Mouse (Mus musculus): ENCODE data around the gene Usp21. TPM values are rescaled to one million over a fixed set of nuclear protein-coding genes. Genes with fewer than 3 reads are reported as not detected.

Gene Usp21
- total RNA-seq, 2 experiments from 2014 or later: 37.1 to 44.3 TPM

GRCm38 (mm10) chr1:171284491-171284890, 3.3 kb downstream of the Usp21 start:
- DNase-seq: no peak

GRCm38 (mm10) chr1:171283188-171284160, 4.3 kb downstream of the Usp21 start:
- DNase-seq: no peak

- no peak for DNase-seq
Observed at GRCm38 (mm10) chr1:171282086-171282805, 5.5 kb downstream of the Usp21 start.

GRCm38 (mm10) chr1:171281528-171281923, 6.3 kb downstream of the Usp21 start:
- DNase-seq: peak; percentile 87 to 90

- DNase-seq: peak; percentile 90 to 91
Observed at GRCm38 (mm10) chr1:171280916-171281527, 6.8 kb downstream of the Usp21 start, which contains the start of gene Ppox. TSS of gene Ppox (minus strand) at chr1:171281186.

- peak in 1 of 2 experiments; percentile 38 for DNase-seq
Observed at GRCm38 (mm10) chr1:171280250-171280915, 7.4 kb downstream of the Usp21 start.

GRCm38 (mm10) chr1:171279721-171280120, 8.1 kb downstream of the Usp21 start:
- no peak for DNase-seq

GRCm38 (mm10) chr1:171279012-171279705, 8.6 kb downstream of the Usp21 start:
- no peak for DNase-seq

- DNase-seq: no peak
Observed at GRCm38 (mm10) chr1:171278436-171278835, 9.4 kb downstream of the Usp21 start.

- DNase-seq: no peak
Observed at GRCm38 (mm10) chr1:171277736-171278135, 10.1 kb downstream of the Usp21 start.

- DNase-seq: no peak
Observed at GRCm38 (mm10) chr1:171276110-171276748, 11.6 kb downstream of the Usp21 start.

- no peak for DNase-seq
Observed at GRCm38 (mm10) chr1:171275144-171275734, 12.6 kb downstream of the Usp21 start.

GRCm38 (mm10) chr1:171274171-171274570, 13.6 kb downstream of the Usp21 start:
- no peak for DNase-seq

GRCm38 (mm10) chr1:171272086-171272485, 15.7 kb downstream of the Usp21 start:
- no peak for DNase-seq

GRCm38 (mm10) chr1:171271622-171272021, 16.2 kb downstream of the Usp21 start:
- no peak for DNase-seq

GRCm38 (mm10) chr1:171271196-171271595, 16.6 kb downstream of the Usp21 start:
- DNase-seq: no peak

- DNase-seq: peak in 1 of 2 experiments; percentile 43
Observed at GRCm38 (mm10) chr1:171270573-171270900, 17.3 kb downstream of the Usp21 start.

GRCm38 (mm10) chr1:171269848-171270572, 17.8 kb downstream of the Usp21 start, which contains the start of gene B4galt3:
TSS of gene B4galt3 (plus strand) at chr1:171270328.
- DNase-seq: peak; percentile 98 to 99

GRCm38 (mm10) chr1:171268341-171268740, 19.4 kb downstream of the Usp21 start:
- DNase-seq: no peak

Data from adrenal gland, postnatal 36 days (tissue).